Mouse (Mus musculus): ENCODE measurements around the gene Enox1.

Enox1 gene

DNA sequence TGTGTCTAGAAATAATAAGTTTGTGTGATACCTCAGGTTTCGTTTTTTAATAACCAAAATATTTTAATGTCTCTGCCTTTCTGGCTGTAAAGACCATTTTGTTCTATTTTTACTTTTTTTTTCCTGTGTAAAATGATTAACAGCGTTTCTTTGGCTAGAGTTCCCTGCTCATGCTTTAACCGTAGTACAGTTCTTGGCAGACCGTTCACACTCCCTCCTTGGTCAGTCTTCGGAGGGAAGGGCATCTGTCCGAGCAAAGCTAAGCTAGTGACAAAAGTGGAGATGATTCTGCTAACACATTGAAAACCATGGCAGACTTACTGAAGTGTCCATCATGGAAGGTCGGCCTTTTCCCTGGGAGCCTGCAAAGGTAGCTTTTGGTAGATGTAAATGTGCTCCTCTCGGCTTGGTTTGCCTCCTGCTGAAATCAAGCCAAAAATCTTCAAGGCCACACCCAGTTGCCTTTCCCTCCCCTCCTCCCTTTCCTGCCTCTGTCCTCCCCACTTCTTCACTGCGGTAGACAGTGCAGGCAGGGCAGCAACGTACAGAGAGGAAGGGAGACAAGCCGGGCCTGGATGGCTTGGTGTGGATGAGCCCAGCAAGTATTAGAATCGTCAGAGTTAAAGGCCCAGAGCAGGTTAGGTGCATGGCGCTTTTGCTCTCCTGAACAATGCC, 461.7 kb downstream of the Enox1 start:
- DNase-seq (ENCODE audit: low spot score): no peak

GRCm38 (mm10) chr14:77621473-77622264, 465.1 kb downstream of the Enox1 start:
- no peak for DNase-seq (ENCODE audit: low spot score)

- peak; percentile 41 for DNase-seq (ENCODE audit: low spot score)
These were observed 470.3 kb downstream of the Enox1 start for GRCm38 (mm10) chr14:77626557-77627507.

GRCm38 (mm10) chr14:77632466-77633171, 476.1 kb downstream of the Enox1 start:
- no peak for DNase-seq (ENCODE audit: low spot score)

GRCm38 (mm10) chr14:77633172-77633542, 476.6 kb downstream of the Enox1 start:
- no peak for DNase-seq (ENCODE audit: low spot score)

DNA sequence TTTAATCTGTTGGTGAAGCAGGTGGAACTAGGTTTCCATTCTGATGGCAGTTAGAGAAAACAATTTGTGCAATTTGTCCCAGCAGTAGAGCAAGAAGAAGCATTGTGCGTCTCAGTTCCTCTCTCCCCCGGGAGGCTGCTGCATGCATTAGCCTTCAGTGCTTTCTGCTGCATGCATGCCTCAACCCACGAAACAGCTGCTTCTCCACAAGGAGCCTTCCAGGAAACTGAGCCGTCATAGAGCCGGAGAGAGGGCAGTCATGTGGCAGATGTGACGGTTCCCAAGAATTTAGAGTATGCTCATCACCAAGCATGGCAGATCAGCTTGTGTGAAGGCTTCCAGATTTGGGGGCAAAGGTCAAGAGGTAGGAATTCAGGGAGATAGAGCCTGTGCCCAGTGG, 480.4 kb downstream of the Enox1 start:
- DNase-seq (ENCODE audit: low spot score): peak; percentile 45

- no peak for DNase-seq (ENCODE audit: low spot score)
These were observed 481.6 kb downstream of the Enox1 start for GRCm38 (mm10) chr14:77638148-77638547.

DNA sequence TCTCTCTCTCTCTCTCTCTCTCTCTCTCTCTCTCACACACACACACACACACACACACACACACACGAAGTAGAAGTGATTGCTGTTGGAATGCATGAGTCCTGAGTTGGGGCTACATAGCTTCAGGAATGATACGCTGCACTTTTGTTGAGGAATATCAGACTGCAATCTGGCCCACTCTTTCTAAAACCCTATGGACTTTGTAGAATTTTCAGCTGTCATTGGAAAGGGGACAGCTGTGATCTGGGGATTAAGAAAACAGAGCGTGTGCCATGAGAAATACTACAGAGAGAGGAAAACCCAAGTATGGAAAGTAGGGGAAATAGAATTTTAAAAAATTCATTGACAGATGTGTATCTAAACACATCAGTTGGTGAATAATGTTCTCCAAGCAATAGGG, 482.1 kb downstream of the Enox1 start:
- no peak for DNase-seq (ENCODE audit: low spot score)

DNA sequence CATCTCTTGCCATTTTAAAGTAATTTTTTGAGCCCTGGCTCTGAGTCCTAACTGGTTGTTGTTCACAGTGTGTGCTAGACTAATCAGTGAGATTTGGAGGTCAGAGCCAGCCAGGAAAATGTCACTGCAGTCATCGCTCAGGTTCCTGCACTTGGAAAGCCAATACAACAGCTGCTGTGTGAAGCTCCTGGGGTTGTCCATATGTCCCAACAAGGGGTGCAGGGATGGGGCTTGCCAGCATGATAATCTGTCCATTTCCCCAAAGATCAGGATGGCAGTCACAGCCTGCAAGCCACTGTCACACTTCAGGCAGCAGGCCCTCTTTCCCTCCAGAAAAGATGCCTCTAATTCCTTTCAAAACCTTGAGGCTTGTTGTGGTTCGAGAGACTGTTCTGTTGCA, 483.0 kb downstream of the Enox1 start:
- DNase-seq (ENCODE audit: low spot score): no peak

DNA sequence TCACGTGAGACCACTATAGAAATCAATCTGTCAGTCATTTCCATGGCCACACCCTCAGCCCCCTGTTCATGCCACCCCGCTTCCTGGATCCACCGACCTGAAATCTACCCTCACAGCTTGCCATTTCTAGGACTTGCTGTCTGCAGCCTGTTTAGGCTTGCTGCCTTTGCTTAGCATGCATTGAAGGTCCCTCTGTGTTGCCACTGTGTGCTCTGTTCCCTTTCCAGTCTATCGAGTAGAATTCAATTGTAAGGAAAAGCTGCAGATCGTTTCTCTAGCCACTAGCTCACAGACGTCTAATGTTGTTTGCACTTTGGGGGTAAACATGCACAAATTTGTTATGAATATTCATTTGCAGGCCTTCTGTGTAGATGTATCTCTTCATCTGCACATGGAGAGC, 485.8 kb downstream of the Enox1 start:
- DNase-seq (ENCODE audit: low spot score): no peak

- no peak for DNase-seq (ENCODE audit: low spot score)
These were observed 489.6 kb downstream of the Enox1 start for GRCm38 (mm10) chr14:77646196-77646595.

GRCm38 (mm10) chr14:77647017-77647416, 490.5 kb downstream of the Enox1 start:
- no peak for DNase-seq (ENCODE audit: low spot score)

DNA sequence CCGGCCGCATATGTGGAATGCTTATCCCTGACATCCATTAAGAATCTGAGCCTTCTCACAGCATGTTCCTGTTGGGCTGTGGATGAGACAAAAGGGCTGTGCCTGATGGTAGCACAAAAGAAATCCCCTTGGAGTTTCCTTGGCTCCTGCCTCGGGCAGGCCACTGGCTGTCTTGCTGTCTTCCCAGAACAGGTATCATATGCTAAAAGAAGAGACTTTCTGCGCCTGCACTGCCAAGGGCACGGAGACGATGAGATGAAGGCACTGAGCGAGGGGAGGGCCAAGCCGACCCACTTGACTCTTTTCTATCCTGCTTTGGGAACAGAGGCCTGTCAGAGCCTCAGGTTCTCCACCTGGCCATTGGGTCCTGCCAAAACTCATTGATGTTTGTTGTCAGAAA, 491.7 kb downstream of the Enox1 start:
- DNase-seq (ENCODE audit: low spot score): no peak

- DNase-seq (ENCODE audit: low spot score): no peak
These were observed 502.2 kb downstream of the Enox1 start for GRCm38 (mm10) chr14:77658739-77659138.

- no peak for DNase-seq (ENCODE audit: low spot score)
These were observed 505.7 kb downstream of the Enox1 start for GRCm38 (mm10) chr14:77662273-77662672.

DNA sequence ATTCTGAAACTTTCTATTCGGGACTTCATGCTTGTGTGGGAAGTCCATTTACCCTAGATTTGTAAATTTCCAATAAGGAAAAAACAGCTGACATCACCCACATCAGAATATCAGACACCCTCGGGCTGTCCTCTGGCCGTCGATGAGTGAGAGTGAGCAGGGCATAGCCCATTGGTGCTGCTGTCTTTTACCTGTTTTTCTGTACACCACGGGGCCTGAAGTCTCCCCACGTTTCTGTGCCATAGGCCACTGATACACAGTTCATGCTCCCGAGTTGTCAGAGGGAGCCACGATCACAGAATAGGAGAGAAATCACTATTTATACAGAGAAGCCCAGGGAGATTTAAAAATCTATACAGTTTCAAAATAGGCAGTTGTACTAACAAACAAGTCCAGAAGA, 506.4 kb downstream of the Enox1 start:
- no peak for DNase-seq (ENCODE audit: low spot score)

GRCm38 (mm10) chr14:77668096-77668495, 511.5 kb downstream of the Enox1 start:
- no peak for DNase-seq (ENCODE audit: low spot score)

DNA sequence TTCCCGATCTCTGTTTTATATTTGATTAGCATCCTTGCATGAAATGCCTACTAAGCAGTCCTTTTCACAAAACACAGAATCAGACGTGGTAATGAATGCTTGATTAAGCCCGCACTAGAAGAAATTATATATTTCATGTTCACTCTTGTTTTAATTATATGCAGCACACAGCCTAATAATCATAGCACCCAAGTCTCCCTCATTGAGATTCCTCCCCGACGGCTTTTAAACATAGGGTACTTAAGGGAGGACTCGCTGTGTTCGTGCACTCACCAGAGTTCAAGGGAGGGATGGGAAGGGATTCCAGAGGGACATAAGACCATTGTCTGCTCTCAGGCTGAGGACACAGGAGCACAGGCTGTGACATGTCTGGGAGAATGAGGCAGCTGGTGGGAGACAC, 512.9 kb downstream of the Enox1 start:
- DNase-seq (ENCODE audit: low spot score): no peak

DNA sequence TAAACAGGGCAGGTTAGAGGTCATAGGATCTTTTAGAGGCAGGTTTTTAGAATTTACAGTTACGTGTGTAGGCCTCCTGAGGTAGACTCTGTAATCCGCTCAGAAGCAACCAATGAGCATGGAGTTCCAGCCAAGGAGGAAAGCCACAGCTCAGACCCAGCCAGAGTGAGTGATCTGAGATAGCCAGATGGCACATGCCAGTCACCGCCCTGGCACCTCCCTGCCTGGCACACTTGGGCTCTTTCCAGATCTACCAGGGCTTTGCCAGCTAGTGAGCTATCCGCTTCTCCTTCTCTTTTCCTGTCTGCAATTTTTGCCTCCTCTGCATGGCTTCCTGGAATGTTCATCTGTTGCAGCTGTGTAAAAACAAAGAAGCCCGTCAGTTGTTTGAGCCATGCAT, 514.4 kb downstream of the Enox1 start:
- DNase-seq (ENCODE audit: low spot score): no peak

DNA sequence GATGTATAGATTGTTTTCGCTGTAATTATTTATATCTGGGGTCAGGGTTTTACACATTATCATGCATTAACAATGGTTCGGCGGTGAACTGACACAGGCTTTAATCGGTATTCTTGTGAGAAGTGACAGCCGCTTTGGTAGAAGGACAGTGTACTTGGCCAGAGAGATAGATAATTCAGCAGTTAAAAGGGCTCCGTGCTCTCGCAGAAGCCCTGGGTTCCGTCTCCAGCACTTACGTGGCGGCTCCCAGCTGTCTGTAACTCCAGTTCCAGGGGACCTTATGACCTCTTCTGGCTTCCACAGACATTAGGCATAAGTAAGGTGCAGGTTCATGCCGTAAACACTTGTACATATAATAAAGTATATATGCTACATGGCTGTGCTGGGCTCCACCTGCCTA, 515.4 kb downstream of the Enox1 start:
- no peak for DNase-seq (ENCODE audit: low spot score)

GRCm38 (mm10) chr14:77673138-77673537, 516.6 kb downstream of the Enox1 start:
- DNase-seq (ENCODE audit: low spot score): no peak

GRCm38 (mm10) chr14:77677951-77678350, 521.4 kb downstream of the Enox1 start:
- no peak for DNase-seq (ENCODE audit: low spot score)
